Mouse (Mus musculus) T-cell, adult 2 months (primary cell): ENCODE results near the gene Lcn5.
A peak's percentile ranks its signal among the peaks of the same experiment; 100 is the strongest.
"Not testable (repeated sequence)": the region's sequence is repeated elsewhere in the genome, so short reads cannot be mapped to it uniquely, and the experiment has no call there.

Experiments
- DNase-seq: peaks from one replicate; pipeline ENCODE4 v3.0.0; 2022; ENCODE audit warnings: low spot score

Gene Lcn5

GRCm38 (mm10) chr2:25679559-25679958, 21.8 kb downstream of the Lcn5 start:
- peak; percentile 55 for DNase-seq

DNA sequence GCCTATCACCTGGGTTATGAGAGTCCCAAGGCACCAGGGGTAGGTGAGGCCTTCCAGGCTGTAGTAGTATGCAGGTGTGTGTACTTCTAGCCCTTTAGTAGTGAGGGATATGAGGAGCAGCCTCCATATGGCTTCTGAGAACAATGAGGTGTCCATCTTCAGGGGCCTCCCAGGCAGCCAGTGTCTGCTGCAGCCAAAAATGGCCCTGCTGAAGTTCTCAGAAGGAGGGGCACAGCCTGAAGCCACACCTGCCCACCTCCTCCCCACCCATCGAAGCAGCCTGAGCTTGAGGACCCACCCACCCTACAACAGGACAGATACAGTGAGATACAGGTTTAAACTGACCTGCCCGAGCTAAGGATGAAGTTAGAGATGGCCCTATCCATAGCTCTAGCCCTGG, 24.7 kb downstream of the Lcn5 start, which contains the start of gene Lcn10:
Gene Lcn10 (plus strand): TSS at position 301 of the 400 bp plus-strand sequence.
- no peak for DNase-seq

DNA sequence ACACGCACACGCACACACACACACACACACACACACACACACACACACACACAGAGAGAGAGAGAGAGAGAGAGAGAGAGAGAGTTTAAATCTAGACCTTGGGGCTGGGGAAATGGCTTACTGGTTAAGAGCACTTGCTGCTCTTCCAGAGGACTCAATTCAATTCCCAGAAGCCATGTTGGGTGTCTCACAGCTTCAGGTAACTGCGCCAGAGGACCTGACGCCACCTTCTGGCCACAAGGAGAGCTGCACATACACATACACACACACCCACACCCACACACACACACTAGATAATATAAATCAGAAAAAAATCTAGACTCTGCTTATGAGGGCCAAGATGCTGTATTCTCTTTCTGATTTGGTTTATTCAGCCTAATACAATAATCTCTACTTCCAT, 29.2 kb downstream of the Lcn5 start:
- DNase-seq = no peak

DNA sequence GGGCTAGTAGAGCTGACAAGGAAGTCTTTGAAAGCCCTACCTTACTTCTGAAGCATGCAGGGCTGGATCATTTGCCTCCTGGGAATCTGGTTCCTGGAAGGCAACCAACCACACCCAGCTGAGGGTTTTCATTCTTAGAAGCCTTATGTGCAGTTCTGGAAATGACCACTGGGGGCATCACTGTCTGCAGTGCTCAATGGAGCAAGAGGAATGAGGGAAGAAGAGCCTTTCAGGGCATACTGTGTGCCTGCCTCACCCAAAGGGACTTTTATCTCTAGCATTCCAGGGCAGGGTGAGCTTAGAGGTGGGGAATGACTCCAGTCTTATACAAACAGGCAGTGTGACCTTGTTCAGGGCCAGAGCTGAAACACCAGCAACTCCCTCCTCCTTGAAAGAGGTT, 36.9 kb downstream of the Lcn5 start:
- DNase-seq = peak; percentile 32

GRCm38 (mm10) chr2:25696951-25697350, 39.2 kb downstream of the Lcn5 start:
- DNase-seq = no peak

DNA sequence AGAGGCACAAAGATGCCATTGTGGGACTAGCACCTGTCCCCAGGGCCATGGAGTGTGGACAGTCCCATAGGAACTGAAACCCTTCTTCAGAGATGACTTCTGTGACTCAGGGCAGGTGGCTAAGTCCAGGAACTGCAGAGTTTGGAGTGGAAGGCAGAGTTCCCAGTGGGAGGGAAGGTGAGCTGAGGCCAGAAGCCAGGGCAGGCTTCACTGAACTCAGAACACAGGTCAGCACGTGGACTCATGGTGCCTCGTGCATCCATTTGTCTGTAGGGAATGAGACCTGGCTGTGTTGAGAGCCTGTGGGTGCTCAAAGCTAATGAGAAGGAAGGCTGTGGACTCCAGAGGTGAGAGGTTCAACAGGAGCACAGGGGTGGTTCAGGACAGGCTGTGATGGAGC, 40.9 kb downstream of the Lcn5 start:
- DNase-seq = no peak

GRCm38 (mm10) chr2:25699743-25700142, 42.0 kb downstream of the Lcn5 start, which contains the start of gene Obp2a:
Obp2a (plus strand) TSS chr2:25700043.
- DNase-seq = not testable (repeated sequence)

GRCm38 (mm10) chr2:25701001-25701400, 43.2 kb downstream of the Lcn5 start:
- DNase-seq = no peak

GRCm38 (mm10) chr2:25703706-25704105, 46.0 kb downstream of the Lcn5 start:
- no peak for DNase-seq

DNA sequence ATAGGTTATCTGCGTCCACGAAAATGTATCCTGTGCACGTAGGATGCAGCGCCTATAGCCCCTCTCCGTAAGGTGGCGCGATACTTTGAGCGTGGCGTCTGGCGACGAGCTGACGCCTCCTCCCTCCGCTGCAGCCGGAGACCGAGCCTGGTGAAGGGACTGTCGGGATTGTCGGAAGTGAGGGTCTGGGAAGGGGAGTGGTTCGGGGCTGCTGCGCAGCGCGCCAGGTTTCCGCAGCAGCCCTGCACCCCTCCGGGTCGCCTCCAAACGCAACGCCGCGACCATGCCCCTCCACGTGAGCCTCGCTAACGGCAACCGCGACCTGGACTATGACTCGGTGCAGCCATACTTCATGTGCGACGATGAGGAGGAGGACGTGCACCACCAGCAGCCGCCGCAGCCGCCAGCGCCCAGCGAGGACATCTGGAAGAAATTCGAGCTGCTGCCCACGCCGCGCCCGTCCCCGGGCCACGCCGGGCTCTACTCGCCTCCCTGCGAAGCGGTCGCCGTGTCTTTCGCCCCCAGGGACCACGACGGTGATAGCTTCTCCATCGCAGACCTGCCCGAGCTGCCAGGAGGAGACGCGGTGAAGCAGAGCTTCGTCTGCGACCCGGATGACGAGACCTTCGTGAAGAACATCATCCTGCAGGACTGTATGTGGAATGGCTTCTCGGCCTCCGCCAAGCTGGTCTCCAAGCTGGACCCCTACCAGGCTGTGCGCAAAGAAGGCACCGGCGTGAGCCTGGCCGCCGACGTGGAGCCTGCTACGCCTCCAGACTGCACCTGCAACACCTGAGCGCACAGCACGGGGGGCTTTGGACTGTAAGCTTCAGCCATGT, 49.1 kb downstream of the Lcn5 start, which contains the start of gene Bmyc:
Gene Bmyc (plus strand): TSS at position 97 of the 839 bp plus-strand sequence.
- DNase-seq = peak; percentile 76

GRCm38 (mm10) chr2:25708121-25708520, 50.4 kb downstream of the Lcn5 start:
- DNase-seq = peak; percentile 17

DNA sequence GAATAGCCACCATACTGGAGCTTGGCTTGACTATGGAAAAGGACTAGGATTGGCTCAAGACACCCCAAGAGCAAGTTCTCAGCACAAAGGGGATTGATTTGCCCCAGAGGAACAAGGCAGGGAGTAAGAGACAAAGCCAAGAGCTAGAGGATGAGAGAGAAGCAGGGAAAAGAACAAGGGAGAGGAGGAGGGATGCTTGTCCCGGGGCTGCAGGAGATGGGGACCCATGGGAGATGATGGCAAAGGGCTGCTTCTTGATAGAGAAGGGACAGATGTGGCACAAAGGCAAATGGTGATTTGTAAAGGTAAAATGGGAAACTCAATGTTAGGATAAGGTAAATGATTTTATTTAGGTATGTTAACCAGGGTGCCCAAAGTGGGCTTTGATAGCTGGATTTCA, 51.3 kb downstream of the Lcn5 start:
- DNase-seq = not testable (repeated sequence)

DNA sequence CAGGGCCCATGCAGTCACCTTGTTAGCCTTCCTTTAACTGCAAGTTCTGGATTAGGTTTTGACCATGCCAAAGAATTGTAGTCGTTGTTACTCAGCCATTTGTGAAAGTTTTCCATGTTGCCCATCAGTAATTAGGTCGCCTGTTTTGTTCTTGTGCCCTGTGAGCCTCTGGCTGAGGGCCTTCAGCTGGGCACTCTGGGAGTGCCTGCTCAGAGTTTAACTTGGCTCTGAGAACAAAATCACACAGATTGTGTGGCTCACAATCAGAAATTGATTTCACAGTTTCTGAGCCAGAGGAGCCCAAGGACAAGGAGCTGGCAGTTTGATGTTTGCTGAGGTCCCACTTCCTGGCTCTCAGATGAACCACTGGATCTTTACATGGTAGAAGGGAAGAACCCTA, 52.0 kb downstream of the Lcn5 start:
- DNase-seq = not testable (repeated sequence)
